Mouse (Mus musculus) liver, embryonic 16.5 days (tissue): ENCODE results near the gene Lcn2. TPM values are rescaled to one million over a fixed set of nuclear protein-coding genes. Genes with fewer than 3 reads are reported as not detected.
A peak's percentile ranks its signal among the peaks of the same experiment; 100 is the strongest.

Experiments
- ATAC-seq: fragments of 200-750 bp; cut with Nextera tagmentation; 2 replicates; pipeline ENCODE4 v1.8.0; 2017; ENCODE audit warnings: low read depth, mild to moderate bottlenecking, moderate number of reproducible peaks, moderate library complexity
- H3K27ac ChIP-seq: fragments of 300-500 bp; sonication (generic); 2 replicates; pipeline ENCODE4 v1.5.1; 2014; ENCODE audit warnings: mild to moderate bottlenecking, low read length
- H3K27me3 ChIP-seq: fragments of 300-500 bp; sonication (generic); 2 replicates; pipeline ENCODE4 v1.6.1; 2014; ENCODE audit warnings: low read depth, low read length, mixed read lengths; ENCODE audit not compliant: control insufficient read depth, insufficient read depth
- H3K36me3 ChIP-seq: fragments of 300-500 bp; sonication (generic); 2 replicates; pipeline ENCODE4 v1.6.1; 2014; ENCODE audit warnings: mild to moderate bottlenecking; ENCODE audit not compliant: control insufficient read depth, insufficient read depth
- H3K4me1 ChIP-seq: fragments of 300-500 bp; sonication (generic); 2 replicates; pipeline ENCODE4 v1.6.1; 2014; ENCODE audit warnings: low read depth, low read length, mixed read lengths; ENCODE audit not compliant: control insufficient read depth
- H3K4me2 ChIP-seq: fragments of 300-500 bp; sonication (generic); 2 replicates; pipeline ENCODE4 v1.6.1; 2014; ENCODE audit warnings: low read depth, low read length, mixed read lengths
- H3K4me3 ChIP-seq: fragments of 300-500 bp; sonication (generic); 2 replicates; pipeline ENCODE4 v1.5.1; 2014; ENCODE audit warnings: low read depth, mild to moderate bottlenecking, low read length
- H3K9ac ChIP-seq: fragments of 300-500 bp; sonication (generic); 2 replicates; pipeline ENCODE4 v1.6.1; 2014; ENCODE audit warnings: low read depth, low read length
- H3K9me3 ChIP-seq: fragments of 300-500 bp; sonication (generic); replicated peaks from 2 replicates; pipeline ENCODE4 v1.6.1; 2016; ENCODE audit warnings: low read length; ENCODE audit not compliant: control insufficient read depth
- WGBS: fragments of 180-500 bp; shearing (Covaris S2); extraction: QIAGEN DNeasy Blood & Tissue Kit; methylation state at CpG from one replicate; pipeline ENCODE4 v1.1.7; 2014; ENCODE audit not compliant: insufficient replicate concordance; 5-methylcytosine and 5-hydroxymethylcytosine counted together
- polyA plus RNA-seq: library from polyadenylated mRNA; unstranded; fragments of >200 nt; fragmentation: Nextera tagmentation; extraction: Ambion mirVana; gene quantifications from 2 replicates; pipeline ENCODE4 v1.2.1, GENCODE M21; 2015

The Lcn2 gene
- polyA plus RNA-seq, 1 experiment from 2014 or later, result 273 TPM

GRCm38 (mm10) chr2:32425568-32425967 lies 37.5 kb upstream of the Lcn2 start:
- H3K4me1 ChIP-seq, result peaks cover 57% of the 10 kb centered on the region
- H3K27ac ChIP-seq, result no peak overlapping the region
- H3K27me3 ChIP-seq, result no peaks in the 10 kb centered on the region
- no peak overlapping the region for H3K9ac ChIP-seq
- H3K4me2 ChIP-seq, result no peak overlapping the region
- H3K4me3 ChIP-seq, result no peak overlapping the region
- H3K36me3 ChIP-seq, result no peaks in the 10 kb centered on the region
- WGBS, result 77% methylated on average over 5 of the region's 5 CpGs
- H3K9me3 ChIP-seq, result no peaks in the 10 kb centered on the region
- no peak for ATAC-seq

GRCm38 (mm10) chr2:32424796-32425195 lies 36.7 kb upstream of the Lcn2 start:
- 44% methylated on average over 3 of the region's 3 CpGs for WGBS
- no peak overlapping the region for H3K9ac ChIP-seq
- peaks cover 57% of the 10 kb centered on the region for H3K4me1 ChIP-seq
- ATAC-seq, result no peak
- no peaks in the 10 kb centered on the region for H3K27me3 ChIP-seq
- peak overlapping the region; percentile 87 for H3K27ac ChIP-seq
- H3K36me3 ChIP-seq, result peaks cover 3% of the 10 kb centered on the region
- no peak overlapping the region for H3K4me3 ChIP-seq
- no peak overlapping the region for H3K4me2 ChIP-seq
- H3K9me3 ChIP-seq, result no peaks in the 10 kb centered on the region

- 12% methylated on average over 14 of the region's 14 CpGs for WGBS
- peaks cover 50% of the 10 kb centered on the region for H3K4me1 ChIP-seq
Observed at GRCm38 (mm10) chr2:32423481-32424331, 35.7 kb upstream of the Lcn2 start.

GRCm38 (mm10) chr2:32421851-32422251 lies 33.8 kb upstream of the Lcn2 start:
- Histone ChIP-seq H3K9ac (no peak overlapping the region), H3K4me2 (0 out of 2 replicates have a peak overlapping the region, but pooled peaks have one; percentile 12), H3K4me1 (peaks cover 36% of the 10 kb centered on the region)

More at GRCm38 (mm10) chr2:32423481-32424331, 35.7 kb upstream of the Lcn2 start:
- peak overlapping the region; percentile 1 for H3K9ac ChIP-seq
- peak overlapping the region; percentile 46 for H3K4me3 ChIP-seq
- peak overlapping the region; percentile 49 for H3K4me2 ChIP-seq
- H3K27me3 ChIP-seq, result no peaks in the 10 kb centered on the region
- peak overlapping the region; percentile 87 for H3K27ac ChIP-seq
- H3K9me3 ChIP-seq, result no peaks in the 10 kb centered on the region
- peaks cover 3% of the 10 kb centered on the region for H3K36me3 ChIP-seq
- peak; percentile 82 for ATAC-seq

GRCm38 (mm10) chr2:32420647-32421046 lies 32.6 kb upstream of the Lcn2 start:
- no peak overlapping the region for H3K9ac ChIP-seq
- H3K9me3 ChIP-seq, result no peaks in the 10 kb centered on the region
- peaks cover 36% of the 10 kb centered on the region for H3K4me1 ChIP-seq
- H3K27ac ChIP-seq, result no peak overlapping the region
- peaks cover 20% of the 10 kb centered on the region for H3K36me3 ChIP-seq
- WGBS, result 68% methylated on average over 6 of the region's 6 CpGs
- H3K4me2 ChIP-seq, result no peak overlapping the region
- H3K4me3 ChIP-seq, result no peak overlapping the region
- H3K27me3 ChIP-seq, result no peaks in the 10 kb centered on the region
- no peak for ATAC-seq

More at GRCm38 (mm10) chr2:32421851-32422251, 33.8 kb upstream of the Lcn2 start:
- H3K27ac ChIP-seq, result no peak overlapping the region
- H3K4me3 ChIP-seq, result no peak overlapping the region
- no peaks in the 10 kb centered on the region for H3K9me3 ChIP-seq
- peaks cover 9% of the 10 kb centered on the region for H3K36me3 ChIP-seq
- H3K27me3 ChIP-seq, result no peaks in the 10 kb centered on the region
- no peak for ATAC-seq
- WGBS, result 78% methylated on average over 6 of the region's 6 CpGs

GRCm38 (mm10) chr2:32420066-32420608 lies 32.1 kb upstream of the Lcn2 start:
- Histone ChIP-seq H3K27me3 (no peaks in the 10 kb centered on the region), H3K27ac (peak overlapping the region; percentile 25), H3K4me1 (peaks cover 34% of the 10 kb centered on the region), H3K9ac (no peak overlapping the region), H3K9me3 (no peaks in the 10 kb centered on the region), H3K36me3 (peaks cover 24% of the 10 kb centered on the region), H3K4me2 (no peak overlapping the region), H3K4me3 (no peak overlapping the region)
- WGBS, result 80% methylated on average over 12 of the region's 12 CpGs
- no peak for ATAC-seq

GRCm38 (mm10) chr2:32419359-32419758 lies 31.3 kb upstream of the Lcn2 start:
- peak overlapping the region; percentile 73 for H3K27ac ChIP-seq
- 56% methylated on average over 3 of the region's 3 CpGs for WGBS
- no peak overlapping the region for H3K4me2 ChIP-seq
- no peaks in the 10 kb centered on the region for H3K27me3 ChIP-seq
- peaks cover 26% of the 10 kb centered on the region for H3K4me1 ChIP-seq
- H3K36me3 ChIP-seq, result peaks cover 26% of the 10 kb centered on the region
- H3K4me3 ChIP-seq, result no peak overlapping the region
- no peaks in the 10 kb centered on the region for H3K9me3 ChIP-seq
- peak; percentile 57 for ATAC-seq
- no peak overlapping the region for H3K9ac ChIP-seq

- H3K4me3 ChIP-seq, result no peak overlapping the region
- 69% methylated on average over 12 of the region's 12 CpGs for WGBS
- ATAC-seq, result peak; percentile 68
- H3K9me3 ChIP-seq, result no peaks in the 10 kb centered on the region
- H3K4me2 ChIP-seq, result no peak overlapping the region
- no peak overlapping the region for H3K9ac ChIP-seq
- peaks cover 26% of the 10 kb centered on the region for H3K36me3 ChIP-seq
- H3K27me3 ChIP-seq, result no peaks in the 10 kb centered on the region
- peaks cover 19% of the 10 kb centered on the region for H3K4me1 ChIP-seq
- peak overlapping the region; percentile 73 for H3K27ac ChIP-seq
Observed at GRCm38 (mm10) chr2:32418430-32419151, 30.5 kb upstream of the Lcn2 start.
